Mouse (Mus musculus) cerebellum, adult 18-20 months (tissue): ENCODE measurements around the gene Ripply3.
"Not testable (repeated sequence)": the region's sequence is repeated elsewhere in the genome, so short reads cannot be mapped to it uniquely, and the experiment has no call there.

Experiments
- DNase-seq, 2 experiments: peaks; one replicate each; pipeline ENCODE4 v3.0.0; 2021

The Ripply3 gene

DNA sequence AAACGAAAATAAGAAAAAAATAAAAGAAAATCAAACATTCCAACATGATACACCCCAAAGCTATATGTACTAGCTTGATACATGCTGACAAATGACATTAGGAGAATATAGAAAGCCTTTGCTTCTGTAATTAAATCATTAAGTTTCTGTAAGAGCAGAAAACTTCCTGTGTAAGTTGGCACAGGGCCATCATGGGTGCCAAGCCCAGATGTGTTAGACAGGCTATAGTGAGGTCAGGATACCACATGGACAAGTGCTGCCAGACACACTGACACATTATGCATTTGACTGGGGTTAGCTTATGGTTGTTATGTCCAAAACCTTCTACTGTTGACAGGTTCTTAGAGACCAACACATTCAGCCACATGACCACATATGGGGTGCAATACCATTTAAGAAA lies 13.0 kb upstream of the Ripply3 start:
- DNase-seq: no peak

DNA sequence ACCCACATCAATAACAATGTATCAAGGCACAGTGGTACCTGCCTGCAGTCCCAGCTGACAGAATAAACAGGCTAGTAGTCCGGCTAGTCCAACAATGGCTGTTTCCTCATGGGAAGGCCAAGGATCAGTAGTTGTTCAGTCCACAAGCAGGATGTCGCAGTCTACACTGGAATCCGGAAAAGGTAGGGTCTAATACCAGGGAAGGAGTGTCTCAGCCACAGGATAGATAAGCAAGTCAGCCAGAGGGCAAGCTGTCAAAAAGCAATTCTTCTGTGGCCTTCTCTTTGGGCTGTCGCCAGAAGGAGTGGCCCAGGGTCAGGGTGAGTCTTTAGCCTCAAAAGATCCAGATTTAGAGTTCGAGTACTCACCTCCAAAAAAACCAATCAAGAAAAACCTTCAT lies 10.5 kb upstream of the Ripply3 start:
- DNase-seq: no peak

DNA sequence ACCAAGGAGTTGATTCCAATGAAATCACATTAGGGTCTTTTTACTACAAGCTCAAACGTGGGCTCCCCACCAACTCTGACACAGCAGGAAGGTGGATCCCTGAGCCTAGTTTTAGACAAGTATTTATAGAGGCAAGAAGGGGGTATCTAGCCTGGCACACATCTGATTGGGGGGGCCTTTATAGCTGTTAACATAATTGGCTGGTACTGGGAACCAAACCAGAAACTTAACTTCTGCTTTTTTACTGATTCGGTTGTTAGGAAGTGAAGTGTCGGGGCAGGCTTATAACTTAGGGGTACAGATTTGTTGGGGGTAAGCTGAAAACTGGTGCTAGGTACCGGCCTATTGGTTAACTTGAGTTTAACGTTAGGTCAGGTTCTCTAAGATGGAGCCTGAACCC lies 8.0 kb upstream of the Ripply3 start:
- no peak for DNase-seq

DNA sequence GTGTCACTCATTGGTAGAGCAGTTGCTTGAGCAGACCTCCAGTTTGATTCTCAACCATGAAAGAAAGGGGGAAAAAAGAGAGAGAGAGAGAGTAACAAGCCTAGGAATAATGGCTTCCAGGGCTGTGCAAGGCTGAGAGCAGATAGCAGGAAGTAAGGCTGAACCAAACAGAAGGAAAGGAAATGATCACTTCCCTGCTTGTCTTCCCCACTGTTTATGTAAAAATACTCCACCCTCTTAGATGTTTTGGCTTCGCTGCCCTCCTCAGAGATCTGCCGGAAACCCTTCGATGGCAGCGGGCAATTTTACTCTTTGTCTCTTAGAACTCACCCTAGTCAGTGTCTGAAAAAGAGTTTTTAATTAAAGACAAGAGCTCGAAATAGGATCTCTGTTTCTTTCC lies 4.5 kb upstream of the Ripply3 start:
- DNase-seq: no peak

GRCm38 (mm10) chr16:94326008-94326407 lies 2.2 kb upstream of the Ripply3 start:
- no peak for DNase-seq

GRCm38 (mm10) chr16:94328881-94329867 lies 954 bp downstream of the Ripply3 start:
- DNase-seq: no peak

- DNase-seq: no peak
These were observed 2.2 kb downstream of the Ripply3 start for GRCm38 (mm10) chr16:94330429-94330828.

GRCm38 (mm10) chr16:94331233-94331885 lies 3.1 kb downstream of the Ripply3 start:
- DNase-seq: no peak

DNA sequence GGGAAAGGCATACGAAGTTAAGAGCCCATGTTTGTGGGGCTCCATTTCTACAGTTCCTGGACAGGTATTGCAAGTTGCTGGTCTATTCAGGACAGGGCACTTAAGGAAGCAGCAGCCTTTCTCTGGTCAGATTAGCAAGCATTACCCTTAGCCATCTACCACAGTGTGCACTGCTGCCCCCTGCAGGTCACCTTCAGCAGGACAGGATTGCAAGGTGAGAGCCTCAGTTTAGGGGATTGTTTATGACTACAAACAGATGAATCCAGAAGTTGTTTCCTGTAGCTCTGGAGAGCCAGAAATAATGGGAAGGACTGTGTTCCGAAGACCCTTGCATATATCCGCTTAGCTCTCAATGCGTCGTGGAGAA lies 3.6 kb downstream of the Ripply3 start:
- DNase-seq: peak; percentile 71 to 82

DNA sequence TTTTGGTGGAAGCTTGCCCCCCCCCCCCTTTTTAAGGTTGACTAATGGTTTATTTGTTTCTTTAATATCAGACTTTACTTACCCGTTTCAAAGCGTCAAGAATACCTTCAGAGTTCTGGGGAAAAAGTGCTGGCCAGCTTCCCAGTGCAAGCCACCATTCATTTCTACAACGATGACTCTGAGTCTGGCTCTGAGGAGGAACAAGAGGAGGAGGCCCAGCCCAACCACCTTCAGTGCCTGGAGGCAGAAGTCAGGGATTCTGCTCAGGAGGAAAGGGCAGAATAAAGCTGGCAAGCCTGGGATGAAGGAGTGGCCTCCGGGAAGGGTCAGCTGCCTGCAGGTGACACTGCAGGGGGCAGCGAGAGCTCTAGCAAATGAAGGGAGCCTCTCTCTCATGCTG lies 7.4 kb downstream of the Ripply3 start:
- DNase-seq: no peak

GRCm38 (mm10) chr16:94339164-94340160 lies 11.2 kb downstream of the Ripply3 start:
- DNase-seq: not testable (repeated sequence)

DNA sequence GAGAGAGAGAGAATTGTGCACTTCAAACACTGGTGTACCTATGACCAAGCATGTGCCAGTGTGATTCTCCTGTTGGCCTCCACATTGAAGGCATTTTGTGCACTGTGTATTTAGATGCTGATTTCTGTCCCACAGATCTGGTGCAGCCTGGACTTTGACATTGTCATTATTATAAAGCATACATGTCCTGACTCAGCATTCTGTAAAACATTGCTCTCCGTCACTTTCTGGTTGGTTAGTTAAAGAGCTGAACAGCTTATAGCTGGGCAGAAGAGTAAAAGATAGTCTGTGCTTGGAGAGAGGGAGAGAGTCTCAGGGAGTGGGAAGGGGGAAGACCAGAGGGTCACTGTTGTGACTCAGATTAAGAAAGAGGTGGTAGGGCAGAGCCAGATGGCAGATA lies 17.5 kb downstream of the Ripply3 start:
- DNase-seq: no peak

GRCm38 (mm10) chr16:94347080-94347731 lies 19.0 kb downstream of the Ripply3 start:
- DNase-seq: no peak

- DNase-seq: no peak
These were observed 20.6 kb downstream of the Ripply3 start for GRCm38 (mm10) chr16:94348779-94349178.

DNA sequence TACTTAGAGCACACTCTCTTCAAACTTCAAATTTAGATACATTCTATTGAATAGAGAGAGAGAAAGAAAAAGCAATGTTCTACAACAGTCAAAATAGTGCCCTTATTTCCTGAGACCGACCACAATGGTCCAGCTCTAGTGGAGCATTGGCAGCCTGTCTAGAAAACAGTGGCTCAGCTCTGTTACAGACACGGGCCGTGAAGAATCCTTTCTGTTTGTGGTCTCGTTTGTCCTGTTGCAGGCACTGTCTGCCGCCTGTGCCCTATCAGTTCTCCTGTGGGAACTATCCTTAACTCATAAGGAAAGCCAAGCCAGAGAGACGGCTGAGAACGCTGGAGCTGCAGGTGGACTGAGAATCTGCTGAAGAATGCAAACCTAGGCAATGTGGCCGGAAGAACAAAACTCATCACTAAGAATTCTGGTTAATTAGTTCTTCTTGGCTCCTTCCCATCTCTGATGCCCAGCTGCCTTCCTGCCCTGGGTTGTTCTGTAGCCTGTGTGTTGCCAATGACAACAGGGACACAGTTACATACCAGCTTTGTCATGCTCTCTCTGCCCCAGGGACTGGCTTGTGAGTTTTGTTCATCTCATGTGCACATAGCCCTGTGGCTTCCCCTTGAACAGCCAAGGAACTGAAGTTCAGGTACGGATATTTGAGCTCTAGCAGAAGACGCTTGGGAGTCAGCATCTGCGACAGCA lies 21.5 kb downstream of the Ripply3 start:
- DNase-seq: no peak

GRCm38 (mm10) chr16:94350287-94350677 lies 22.1 kb downstream of the Ripply3 start:
- DNase-seq: no peak

- no peak for DNase-seq
These were observed 26.2 kb downstream of the Ripply3 start for GRCm38 (mm10) chr16:94354450-94354849.

DNA sequence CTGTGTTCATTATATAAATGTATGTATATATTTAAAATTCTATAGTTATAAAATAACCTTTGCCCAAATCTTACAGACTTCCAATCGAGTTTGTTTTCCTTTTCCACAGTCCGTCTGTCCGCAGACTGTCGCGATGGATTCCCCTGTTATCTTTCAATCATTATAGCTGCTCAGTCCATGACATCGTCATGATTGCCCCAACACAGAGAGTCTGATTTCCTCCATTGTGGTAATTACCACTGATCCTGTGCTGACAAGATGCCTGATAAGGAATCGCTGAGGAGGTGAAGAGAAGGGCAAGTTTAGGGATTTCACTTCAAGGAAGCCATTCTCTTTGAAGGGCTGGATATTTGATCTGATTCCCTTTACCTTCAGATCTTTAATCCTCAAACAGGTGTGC lies 27.8 kb downstream of the Ripply3 start:
- no peak for DNase-seq

DNA sequence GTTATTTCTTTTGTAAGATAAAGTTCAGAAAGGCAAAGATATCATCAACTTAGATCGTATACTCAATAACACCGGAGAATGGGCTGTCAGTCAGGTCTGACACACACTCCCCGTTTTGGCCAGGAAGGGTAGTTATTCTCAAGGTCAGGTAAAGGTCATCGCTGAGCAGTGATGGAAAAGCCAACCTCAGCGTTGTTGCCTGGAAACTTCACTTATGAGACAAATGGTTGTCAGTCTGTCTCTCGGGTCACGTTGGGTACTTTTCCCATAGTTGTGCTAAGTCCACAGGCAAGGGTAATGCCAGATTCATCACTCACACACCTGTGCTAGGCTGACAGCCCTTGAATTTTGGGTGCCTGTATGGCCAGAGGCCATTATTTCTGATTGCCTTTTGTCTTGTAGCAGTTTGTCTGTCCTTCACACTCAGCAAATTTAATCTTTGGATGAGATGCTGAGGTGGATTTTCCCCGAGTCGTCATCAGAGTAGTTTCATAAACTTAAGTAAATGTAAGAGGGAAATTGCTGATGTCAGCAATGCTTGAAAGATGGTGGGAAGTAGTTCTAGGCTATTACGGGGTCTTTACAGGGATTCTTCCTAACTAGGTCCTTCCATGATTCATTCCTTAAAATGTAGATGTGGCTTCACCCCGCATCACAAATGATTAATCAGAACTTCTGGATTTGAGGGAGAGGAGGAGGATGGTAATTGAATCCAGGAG lies 28.7 kb downstream of the Ripply3 start:
- DNase-seq: no peak

- no peak for DNase-seq
These were observed 29.9 kb downstream of the Ripply3 start for GRCm38 (mm10) chr16:94358091-94358490.
